Mouse (Mus musculus): ENCODE measurements around the gene Sh3pxd2a.

- TF ChIP-seq CTCF (IDR thresholded peaks at IDR 0.05; ENCODE audit: low read depth) (no peak), EP300 (IDR thresholded peaks at IDR 0.05; ENCODE audit: low read depth) (no peak)
Observed at GRCm38 (mm10) chr19:47267066-47267465, 197.1 kb downstream of the Sh3pxd2a start.

All from heart, postnatal 0 days (tissue).